Mouse (Mus musculus): ENCODE measurements around the gene Slc35b3. TPM values are rescaled to one million over a fixed set of nuclear protein-coding genes. Genes with fewer than 3 reads are reported as not detected.

The Slc35b3 gene
- polyA plus RNA-seq, 1 experiment from 2014 or later, result 40.2 TPM

DNA sequence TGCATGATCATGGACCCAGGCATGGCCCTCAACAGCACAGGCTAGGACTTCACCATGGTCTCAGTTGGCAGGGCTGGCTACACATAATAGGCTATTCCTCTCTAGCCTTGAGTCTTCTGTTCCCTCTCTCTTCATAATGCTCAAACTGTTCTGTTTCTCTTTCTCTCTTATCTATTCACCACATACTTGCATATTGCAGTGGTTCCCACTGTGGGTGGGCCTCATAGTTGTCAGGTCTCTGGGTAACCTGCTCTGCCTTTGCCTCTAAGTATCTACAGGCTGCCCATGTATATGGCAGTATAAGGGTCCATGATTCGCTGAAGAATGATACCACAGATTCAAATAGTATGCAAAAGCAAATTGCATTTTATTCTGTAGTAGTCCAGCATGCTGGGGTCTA, 6.8 kb upstream of the Slc35b3 start:
- H3K9me3 ChIP-seq (ENCODE audit: low read length), result no peaks in the 10 kb centered on the region
- 83% methylated on average over 1 of the region's 1 CpGs for WGBS
- no peaks in the 10 kb centered on the region for H3K4me1 ChIP-seq (ENCODE audit: insufficient read depth, low read depth, low read length)
- no peak overlapping the region for H3K4me2 ChIP-seq (replicated peaks; ENCODE audit: low read depth, low read length)
- H3K27me3 ChIP-seq (replicated peaks; ENCODE audit: insufficient read depth, low read length), result no peaks in the 10 kb centered on the region
- no peak for TF ChIP-seq CTCF (IDR thresholded peaks at IDR 0.05)
- no peak for TF ChIP-seq EP300 (IDR thresholded peaks at IDR 0.05)
- DNase-seq (ENCODE audit: low spot score) (no peak), ATAC-seq (no peak)
- H3K9ac ChIP-seq (replicated peaks; ENCODE audit: low read depth), result no peak overlapping the region
- no peaks in the 10 kb centered on the region for H3K36me3 ChIP-seq (ENCODE audit: insufficient read depth, low read length)
- no peak overlapping the region for H3K4me3 ChIP-seq (ENCODE audit: low read depth, low read length)
- H3K27ac ChIP-seq (ENCODE audit: low read length), result no peak overlapping the region

DNA sequence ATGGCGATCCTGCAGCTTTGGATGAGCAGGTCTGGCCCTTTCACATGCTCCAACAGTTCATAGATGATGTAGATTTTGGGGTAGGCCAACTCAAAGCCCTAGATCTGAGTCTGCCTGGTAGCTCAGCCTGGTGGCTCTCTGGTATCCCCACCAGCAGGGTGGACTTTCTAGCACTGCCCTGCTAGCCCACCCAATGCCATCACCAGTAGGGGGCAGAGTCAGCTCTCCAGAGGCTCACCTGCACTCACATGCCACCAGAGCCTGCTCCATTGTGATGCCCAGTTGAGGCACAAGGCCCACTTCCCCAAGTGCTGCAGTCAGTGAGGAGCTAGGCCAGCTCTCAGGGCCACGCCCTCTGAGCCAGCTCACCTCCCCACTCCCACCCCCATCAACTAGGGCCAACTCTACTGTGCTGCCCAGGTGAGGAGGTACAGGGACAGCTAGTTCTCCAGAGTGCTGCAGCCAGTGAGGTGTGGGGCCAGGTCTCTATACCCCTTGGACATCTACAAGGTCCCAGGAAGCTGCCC, 6.3 kb upstream of the Slc35b3 start:
- Histone ChIP-seq H3K9ac (replicated peaks; ENCODE audit: low read depth) (no peak overlapping the region), H3K27ac (ENCODE audit: low read length) (no peak overlapping the region), H3K4me3 (ENCODE audit: low read depth, low read length) (no peak overlapping the region), H3K9me3 (ENCODE audit: low read length) (no peaks in the 10 kb centered on the region), H3K36me3 (ENCODE audit: insufficient read depth, low read length) (no peaks in the 10 kb centered on the region), H3K27me3 (replicated peaks; ENCODE audit: insufficient read depth, low read length) (no peaks in the 10 kb centered on the region), H3K4me2 (replicated peaks; ENCODE audit: low read depth, low read length) (no peak overlapping the region), H3K4me1 (ENCODE audit: insufficient read depth, low read depth, low read length) (no peaks in the 10 kb centered on the region)
- no peak for ATAC-seq
- no peak for DNase-seq (ENCODE audit: low spot score)
- 90% methylated on average over 2 of the region's 2 CpGs for WGBS
- TF ChIP-seq EP300 (IDR thresholded peaks at IDR 0.05) (no peak), CTCF (IDR thresholded peaks at IDR 0.05) (no peak)

DNA sequence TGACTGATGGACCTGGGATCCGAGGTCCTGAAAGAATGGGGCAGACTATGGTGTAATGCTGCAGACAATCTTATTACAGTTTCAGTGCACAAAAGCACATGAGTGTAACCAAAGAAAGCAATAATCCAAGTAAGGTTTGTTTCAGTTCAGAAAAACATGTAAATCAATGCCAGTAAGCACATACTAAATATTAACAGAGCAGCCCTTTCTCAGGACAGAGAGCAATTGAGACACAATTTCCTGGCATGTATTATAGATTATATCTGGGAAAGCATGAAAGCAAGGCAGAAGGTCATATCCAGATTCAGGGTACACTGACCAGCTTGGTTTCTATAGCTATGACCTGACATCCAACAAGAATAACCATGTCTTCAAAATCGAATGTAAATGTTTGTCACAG, 2.1 kb upstream of the Slc35b3 start:
- TF ChIP-seq CTCF (IDR thresholded peaks at IDR 0.05) (no peak), EP300 (IDR thresholded peaks at IDR 0.05) (no peak)
- ATAC-seq (no peak), DNase-seq (ENCODE audit: low spot score) (no peak)
- no peak overlapping the region for H3K27ac ChIP-seq (ENCODE audit: low read length)
- H3K4me2 ChIP-seq (replicated peaks; ENCODE audit: low read depth, low read length), result no peak overlapping the region
- H3K4me3 ChIP-seq (ENCODE audit: low read depth, low read length), result no peak overlapping the region
- 66% methylated on average over 2 of the region's 2 CpGs for WGBS
- no peaks in the 10 kb centered on the region for H3K36me3 ChIP-seq (ENCODE audit: insufficient read depth, low read length)
- no peaks in the 10 kb centered on the region for H3K9me3 ChIP-seq (ENCODE audit: low read length)
- H3K27me3 ChIP-seq (replicated peaks; ENCODE audit: insufficient read depth, low read length), result no peaks in the 10 kb centered on the region
- H3K9ac ChIP-seq (replicated peaks; ENCODE audit: low read depth), result no peak overlapping the region
- peaks cover 9% of the 10 kb centered on the region; the same call in 1 of the 2 replicates for H3K4me1 ChIP-seq (ENCODE audit: insufficient read depth, low read depth, low read length)

DNA sequence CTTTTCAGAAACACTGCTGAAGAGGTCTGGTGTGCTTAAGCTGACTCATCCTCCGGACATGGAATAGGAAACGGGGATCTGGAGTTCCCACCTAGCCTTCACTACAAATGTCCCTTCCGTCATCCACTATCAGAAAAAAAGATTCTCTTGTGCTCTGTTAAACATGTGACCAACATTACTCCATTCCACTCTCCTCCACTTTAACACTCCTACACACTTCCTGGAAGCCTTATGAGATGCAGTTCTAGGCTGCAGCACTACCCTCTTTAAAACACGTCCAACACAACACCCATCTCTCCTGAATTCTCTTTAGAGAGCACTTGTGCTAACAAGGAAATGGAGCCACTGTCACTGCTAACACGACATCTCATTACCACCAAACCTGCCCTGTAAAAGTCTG, 2.6 kb downstream of the Slc35b3 start:
- H3K4me3 ChIP-seq (ENCODE audit: low read depth, low read length), result no peak overlapping the region

DNA sequence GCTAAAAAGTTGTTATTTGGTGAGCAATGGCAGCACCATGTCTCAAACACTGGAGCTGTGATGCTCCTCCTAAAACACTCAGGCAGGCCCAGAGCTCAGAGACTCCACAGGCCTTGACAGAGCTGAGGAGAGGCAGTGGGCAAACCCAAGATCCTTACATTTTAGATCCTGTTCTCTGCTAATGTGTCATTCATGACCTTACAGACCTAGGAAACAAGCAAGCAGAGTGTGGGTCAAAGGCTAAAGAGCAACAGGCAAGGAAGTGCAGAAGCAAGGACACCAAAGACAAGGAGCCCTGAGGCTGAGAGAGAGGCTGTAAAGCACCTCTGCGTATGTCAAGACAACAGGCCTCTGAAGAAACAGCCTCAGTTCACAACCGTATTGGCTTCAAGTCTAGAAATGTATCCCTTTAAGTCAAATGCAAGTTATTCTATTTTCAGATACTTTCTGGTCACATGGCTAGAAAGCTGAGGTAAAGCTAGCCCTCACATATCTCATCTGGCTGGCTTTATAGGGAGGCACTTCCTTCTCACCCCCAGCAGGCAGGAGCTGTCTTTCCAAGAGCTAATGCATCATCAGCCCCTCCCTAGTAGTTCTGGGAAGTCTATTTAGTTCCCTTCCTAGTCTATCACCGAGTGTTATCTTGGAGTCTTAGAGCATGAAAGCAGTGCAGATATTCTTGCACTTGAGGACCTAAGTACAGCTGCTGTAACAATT, 14.2 kb downstream of the Slc35b3 start:
- no peak overlapping the region for H3K4me2 ChIP-seq (replicated peaks; ENCODE audit: low read depth, low read length)
- no peaks in the 10 kb centered on the region for H3K9me3 ChIP-seq (ENCODE audit: low read length)
- no peak overlapping the region for H3K9ac ChIP-seq (replicated peaks; ENCODE audit: low read depth)
- no peaks in the 10 kb centered on the region for H3K4me1 ChIP-seq (ENCODE audit: insufficient read depth, low read depth, low read length)
- H3K36me3 ChIP-seq (ENCODE audit: insufficient read depth, low read length), result peaks cover 18% of the 10 kb centered on the region
- WGBS, result 73% methylated on average over 3 of the region's 3 CpGs
- peak; percentile 19; the same call in 1 of the 2 replicates for ATAC-seq
- peak overlapping the region; percentile 38; the same call in 1 of the 2 replicates for H3K27ac ChIP-seq (ENCODE audit: low read length)
- TF ChIP-seq CTCF (IDR thresholded peaks at IDR 0.05), result no peak
- 0 out of 2 replicates have a peak, but pooled peaks have one; percentile 33 for TF ChIP-seq EP300 (IDR thresholded peaks at IDR 0.05)
- H3K27me3 ChIP-seq (replicated peaks; ENCODE audit: insufficient read depth, low read length), result no peaks in the 10 kb centered on the region
- H3K4me3 ChIP-seq (ENCODE audit: low read depth, low read length), result no peak overlapping the region
- DNase-seq (ENCODE audit: low spot score), result no peak

More for the DNA sequence above, 2.6 kb downstream of the Slc35b3 start:
- TF ChIP-seq EP300 (IDR thresholded peaks at IDR 0.05), result no peak
- TF ChIP-seq CTCF (IDR thresholded peaks at IDR 0.05), result no peak
- Histone ChIP-seq H3K27me3 (replicated peaks; ENCODE audit: insufficient read depth, low read length) (no peaks in the 10 kb centered on the region), H3K4me1 (ENCODE audit: insufficient read depth, low read depth, low read length) (peaks cover 9% of the 10 kb centered on the region; the same call in 1 of the 2 replicates), H3K9me3 (ENCODE audit: low read length) (no peaks in the 10 kb centered on the region), H3K36me3 (ENCODE audit: insufficient read depth, low read length) (peaks cover 17% of the 10 kb centered on the region; the same call in 1 of the 2 replicates), H3K27ac (ENCODE audit: low read length) (no peak overlapping the region), H3K4me2 (replicated peaks; ENCODE audit: low read depth, low read length) (no peak overlapping the region), H3K9ac (replicated peaks; ENCODE audit: low read depth) (no peak overlapping the region)
- DNase-seq (ENCODE audit: low spot score) (peak; percentile 40), ATAC-seq (no peak)
- WGBS, result 48% methylated on average over 5 of the region's 5 CpGs

DNA sequence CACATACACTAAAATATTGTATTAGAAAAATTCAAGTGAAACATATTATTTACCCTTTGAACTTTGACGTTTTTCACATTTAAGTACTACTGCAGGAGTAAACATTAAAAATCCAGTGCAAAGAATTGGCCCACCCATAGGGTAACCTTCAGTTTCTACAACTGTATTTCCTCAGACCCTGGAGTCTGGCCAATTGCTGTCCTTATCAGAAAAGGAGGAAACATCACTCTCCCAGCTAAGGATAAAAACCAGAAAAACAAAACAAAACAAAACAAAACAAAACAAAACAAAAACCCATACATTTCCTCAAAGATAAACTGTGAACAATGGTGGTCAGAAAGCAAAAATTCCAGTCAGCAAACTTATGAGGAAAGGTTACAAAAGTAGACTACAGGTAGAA, 14.9 kb downstream of the Slc35b3 start:
- H3K4me1 ChIP-seq (ENCODE audit: insufficient read depth, low read depth, low read length), result no peaks in the 10 kb centered on the region
- no peak overlapping the region for H3K27ac ChIP-seq (ENCODE audit: low read length)
- no peaks in the 10 kb centered on the region for H3K27me3 ChIP-seq (replicated peaks; ENCODE audit: insufficient read depth, low read length)
- no peak overlapping the region for H3K4me3 ChIP-seq (ENCODE audit: low read depth, low read length)
- TF ChIP-seq EP300 (IDR thresholded peaks at IDR 0.05), result peak; percentile 63; the same call in 1 of the 2 replicates
- no peak for TF ChIP-seq CTCF (IDR thresholded peaks at IDR 0.05)
- no peak overlapping the region for H3K4me2 ChIP-seq (replicated peaks; ENCODE audit: low read depth, low read length)
- DNase-seq (ENCODE audit: low spot score), result peak; percentile 36
- no peak for ATAC-seq
- H3K9ac ChIP-seq (replicated peaks; ENCODE audit: low read depth), result no peak overlapping the region
- no peaks in the 10 kb centered on the region for H3K9me3 ChIP-seq (ENCODE audit: low read length)
- H3K36me3 ChIP-seq (ENCODE audit: insufficient read depth, low read length), result peaks cover 16% of the 10 kb centered on the region
- 43% methylated on average over 1 of the region's 1 CpGs for WGBS

Data from lung, postnatal 0 days (tissue).